8 mouse cellular contexts compared by ENCODE assay signal in genomic region chr10:22273684-22274305, GRCm38 (mm10).
A peak's percentile ranks its signal among the peaks of the same experiment; 100 is the strongest.
DNase-seq lines count a peak whose midpoint lies in the region; ATAC-seq and TF ChIP-seq lines count a peak whose summit lies in the region.

No protein-coding gene starts in this region.

- DNase-seq in liver, adult 2 months (ENCODE audit: extremely low read depth, low read depth, low spot score), result no peak
- DNase-seq in liver, result no peak
- no peak for DNase-seq in ovary, adult 18-20 months (ENCODE audit: low spot score)
- DNase-seq in heart, postnatal 36 days, result no peak

- TF ChIP-seq POLR2A in liver, adult 2 months (IDR thresholded peaks at IDR 0.05; ENCODE audit: extremely low read depth, insufficient read depth, low read length), result no peak
- no peak for TF ChIP-seq POLR2A in embryonic fibroblast, embryonic 13.5 days (IDR thresholded peaks at IDR 0.05; ENCODE audit: low read depth, low read length)
- TF ChIP-seq POLR2A in small intestine, adult 2 months (IDR thresholded peaks at IDR 0.05; ENCODE audit: low read depth, low read length), result no peak

- no peak overlapping the region for H3K27ac ChIP-seq in liver, adult 2 months (replicated peaks; ENCODE audit: insufficient read depth, low read depth, low read length)
- no peak overlapping the region for H3K27ac ChIP-seq in embryonic fibroblast, embryonic 13.5 days (ENCODE audit: insufficient read depth, low read length)
- no peak overlapping the region for H3K27ac ChIP-seq in limb, embryonic 15.5 days
- no peak overlapping the region for H3K27ac ChIP-seq in small intestine, adult 2 months (ENCODE audit: insufficient read depth, low read depth, low read length)

- H3K9ac ChIP-seq in liver, adult 2 months (ENCODE audit: low read depth, low read length), result no peak overlapping the region
- 0 out of 2 replicates have a peak overlapping the region, but pooled peaks have one; percentile 7 for H3K9ac ChIP-seq in limb, embryonic 15.5 days

- ATAC-seq in limb, embryonic 15.5 days (ENCODE audit: insufficient number of reproducible peaks, low FRiP score, low TSS enrichment, low read depth), result no peak
- ATAC-seq in activated CD4-positive, CD25-positive, alpha-beta regulatory T cell, adult 4 months, result no peak

- H3K4me3 ChIP-seq in liver, adult 2 months (ENCODE audit: insufficient read depth, low read depth, low read length), result peak overlapping the region; percentile 21; the same call in 1 of the 2 replicates
- H3K4me3 ChIP-seq in embryonic fibroblast, embryonic 13.5 days (ENCODE audit: insufficient read depth, low read length), result peak overlapping the region; percentile 30; the same call in 1 of the 2 replicates
- H3K4me3 ChIP-seq in limb, embryonic 15.5 days, result peak overlapping the region; percentile 48
- 0 out of 2 replicates have a peak overlapping the region, but pooled peaks have one; percentile 28 for H3K4me3 ChIP-seq in small intestine, adult 2 months (ENCODE audit: low read depth, low read length)

- no peaks in the 10 kb centered on the region for H3K79me2 ChIP-seq in liver, adult 2 months (ENCODE audit: control insufficient read depth, insufficient read depth, low read length)

- 3% methylated on average over 41 of the region's 41 CpGs for WGBS in liver, adult 2 months
- under 1% methylated on average over 41 of the region's 41 CpGs for WGBS in limb, embryonic 15.5 days
- 5% methylated on average over 41 of the region's 41 CpGs for WGBS in small intestine, adult 2 months

- no peaks in the 10 kb centered on the region for H3K9me3 ChIP-seq in limb, embryonic 15.5 days

- H3K36me3 ChIP-seq in liver, adult 2 months (ENCODE audit: control insufficient read depth, insufficient read depth, low read length), result no peaks in the 10 kb centered on the region
- H3K36me3 ChIP-seq in limb, embryonic 15.5 days, result no peaks in the 10 kb centered on the region
- no peaks in the 10 kb centered on the region for H3K36me3 ChIP-seq in small intestine, adult 2 months (ENCODE audit: control insufficient read depth, insufficient read depth, low read length)

- H3K27me3 ChIP-seq in liver, adult 2 months (ENCODE audit: control insufficient read depth, insufficient read depth, low read length), result peaks cover 6% of the 10 kb centered on the region; the same call in 1 of the 2 replicates
- H3K27me3 ChIP-seq in limb, embryonic 15.5 days, result peaks cover 16% of the 10 kb centered on the region
- H3K27me3 ChIP-seq in small intestine, adult 2 months (ENCODE audit: control insufficient read depth, insufficient read depth, low read length), result no peaks in the 10 kb centered on the region; the same call in 1 of the 2 replicates

- no peak for TF ChIP-seq CTCF in liver, adult 2 months (IDR thresholded peaks at IDR 0.05; ENCODE audit: low read depth, low read length)
- TF ChIP-seq CTCF in embryonic fibroblast, embryonic 13.5 days (IDR thresholded peaks at IDR 0.05; ENCODE audit: borderline replicate concordance, insufficient read depth, low read length), result no peak
- TF ChIP-seq CTCF in small intestine, adult 2 months (IDR thresholded peaks at IDR 0.05; ENCODE audit: extremely low read depth, insufficient read length, insufficient replicate concordance, low read depth, low read length), result no peak

- H3K4me2 ChIP-seq in limb, embryonic 15.5 days, result peak overlapping the region; percentile 91

- H3K4me1 ChIP-seq in liver, adult 2 months (ENCODE audit: control insufficient read depth, insufficient read depth, low read length), result no peaks in the 10 kb centered on the region
- H3K4me1 ChIP-seq in embryonic fibroblast, embryonic 13.5 days (ENCODE audit: control insufficient read depth, insufficient read depth, low read length), result no peaks in the 10 kb centered on the region
- peaks cover 13% of the 10 kb centered on the region for H3K4me1 ChIP-seq in limb, embryonic 15.5 days
- no peaks in the 10 kb centered on the region for H3K4me1 ChIP-seq in small intestine, adult 2 months (ENCODE audit: control insufficient read depth, insufficient read depth, insufficient read length, low read length)

- intact Hi-C loops in heart, postnatal 36 days (cut with DNase I), result no loop called here
